Mouse (Mus musculus) lung, adult 2 months (tissue): Measurements from ENCODE around the gene Tlcd2. TPM values are rescaled to one million over a fixed set of nuclear protein-coding genes. Genes with fewer than 3 reads are reported as not detected.

Experiments
- DNase-seq: peaks from one replicate; pipeline ENCODE4 v3.0.0; 2022
- H3K4me1 ChIP-seq: fragments of 200-500 bp; 2 replicates; pipeline ENCODE4 v1.6.1; 2011; ENCODE audit warnings: low read length; ENCODE audit not compliant: control insufficient read depth, insufficient read depth
- H3K4me3 ChIP-seq: fragments of 200-500 bp; replicated peaks from 2 replicates; pipeline ENCODE3; 2011; ENCODE audit warnings: low read depth, mild to moderate bottlenecking, control low read depth, low read length; ENCODE audit errors: extremely low read depth
- CTCF ChIP-seq: fragments of 200-500 bp; IDR thresholded peaks from 2 replicates; pipeline ENCODE4 v1.5.1; 2011; ENCODE audit warnings: mild to moderate bottlenecking, low read length, control low read depth; ENCODE audit not compliant: insufficient read depth
- POLR2A ChIP-seq: fragments of 200-500 bp; IDR thresholded peaks from 2 replicates; pipeline ENCODE4 v1.6.1; 2011; ENCODE audit warnings: low read depth, mild to moderate bottlenecking, control low read depth, low read length, borderline replicate concordance; ENCODE audit errors: extremely low read depth
- WGBS: fragments of 180-500 bp; shearing (Covaris S2); methylation state at CpG from one replicate; pipeline ENCODE4 v1.1.7; 2018; 5-methylcytosine and 5-hydroxymethylcytosine counted together
- polyA plus RNA-seq: library from polyadenylated mRNA; depleted of rRNA; stranded (reverse); fragments of >200 nt; gene quantifications from 2 replicates; pipeline ENCODE4 v1.2.3, GENCODE M21; 2012; rRNA removed

The Tlcd2 gene
- polyA plus RNA-seq, 1 experiment, result 29.6 TPM

- DNase-seq, result no peak
- Histone ChIP-seq H3K4me1 (peaks cover 8% of the 10 kb centered on the region), H3K4me3 (no peak overlapping the region)
- WGBS, result 79% methylated on average over 9 of the region's 9 CpGs
- no peak for TF ChIP-seq CTCF
Observed at GRCm38 (mm10) chr11:75512301-75513018, 50.9 kb downstream of the Tlcd2 start.

GRCm38 (mm10) chr11:75513336-75513735 is 51.8 kb downstream of the Tlcd2 start, which contains the start of gene Scarf1:
Gene Scarf1 (plus strand): TSS chr11:75513540.
- no peak for DNase-seq

GRCm38 (mm10) chr11:75515186-75515585 is 53.7 kb downstream of the Tlcd2 start:
- no peak for TF ChIP-seq POLR2A
- TF ChIP-seq CTCF, result no peak
- WGBS, result 92% methylated on average over 25 of the region's 25 CpGs
- DNase-seq, result no peak
- peaks cover 5% of the 10 kb centered on the region for H3K4me1 ChIP-seq
- no peak overlapping the region for H3K4me3 ChIP-seq

More at GRCm38 (mm10) chr11:75513336-75513735, 51.8 kb downstream of the Tlcd2 start, which contains the start of gene Scarf1:
- TF ChIP-seq CTCF, result no peak
- TF ChIP-seq POLR2A, result peak; percentile 75; the same call in 1 of the 2 replicates
- 40% methylated on average over 8 of the region's 8 CpGs for WGBS
- peaks cover 8% of the 10 kb centered on the region for H3K4me1 ChIP-seq
- H3K4me3 ChIP-seq, result peak within 1 kb of the TSS; percentile 81

GRCm38 (mm10) chr11:75519834-75520633 is 58.5 kb downstream of the Tlcd2 start:
- Histone ChIP-seq H3K4me1 (no peaks in the 10 kb centered on the region), H3K4me3 (no peak overlapping the region)
- WGBS, result 74% methylated on average over 15 of the region's 15 CpGs
- TF ChIP-seq POLR2A (no peak), CTCF (no peak)
- DNase-seq, result no peak

Other genes starting within 250 kb of the Tlcd2 start
- 15.9 and 17.1 TPM in 2 replicates for gene Rpa1, start 113.4 kb upstream of the Tlcd2 start, polyA plus RNA-seq
- gene Smyd4, start 113.3 kb upstream of the Tlcd2 start, polyA plus RNA-seq, result 3.6 and 5.2 TPM in 2 replicates
- gene Serpinf1, start 39.0 kb upstream of the Tlcd2 start, polyA plus RNA-seq, result 96.0 and 110 TPM in 2 replicates
- gene Serpinf2, start 22.1 kb upstream of the Tlcd2 start, polyA plus RNA-seq, result 0.60 and 0.82 TPM in 2 replicates
- 27.9 and 29.9 TPM in 2 replicates for gene Wdr81, start 7.0 kb upstream of the Tlcd2 start, polyA plus RNA-seq
- 67.9 and 90.2 TPM in 2 replicates for gene Prpf8, start 25.1 kb downstream of the Tlcd2 start, polyA plus RNA-seq
- gene Rilp, start 48.4 kb downstream of the Tlcd2 start, polyA plus RNA-seq, result 14.5 and 15.3 TPM in 2 replicates
- gene Scarf1, start 51.8 kb downstream of the Tlcd2 start, polyA plus RNA-seq, result 50.1 and 58.6 TPM in 2 replicates
- 68.2 and 78.7 TPM in 2 replicates for gene Slc43a2, start 70.0 kb downstream of the Tlcd2 start, polyA plus RNA-seq
- 56.1 and 70.4 TPM in 2 replicates for gene Pitpna, start 126.4 kb downstream of the Tlcd2 start, polyA plus RNA-seq
- 96.6 and 130 TPM in 2 replicates for gene Inpp5k, start 169.3 kb downstream of the Tlcd2 start, polyA plus RNA-seq
- gene Myo1c, start 188.8 kb downstream of the Tlcd2 start, polyA plus RNA-seq, result 216 and 256 TPM in 2 replicates
- 49.5 and 140 TPM in 2 replicates for gene Crk, start 217.5 kb downstream of the Tlcd2 start, polyA plus RNA-seq